Mouse (Mus musculus) frontal cortex, postnatal 25 days (tissue): ENCODE data around the gene Tecpr2.

Source experiments
- DNase-seq, 2 experiments: peaks; one replicate each; pipeline ENCODE4 v3.0.0; 2022; ENCODE audit warnings: low spot score in 2 of 2

The Tecpr2 gene

GRCm38 (mm10) chr12:110977896-110978606, 89.0 kb downstream of the Tecpr2 start:
- DNase-seq, result no peak

GRCm38 (mm10) chr12:110978607-110979406, 89.7 kb downstream of the Tecpr2 start, which contains the start of gene Ankrd9:
TSS of gene Ankrd9 (minus strand) at chr12:110979040.
- DNase-seq, result peak; percentile 79 to 88

- DNase-seq, result no peak
These were observed 90.7 kb downstream of the Tecpr2 start for GRCm38 (mm10) chr12:110979808-110980207.

- no peak for DNase-seq
These were observed 92.7 kb downstream of the Tecpr2 start for GRCm38 (mm10) chr12:110981736-110982135.

- DNase-seq, result no peak
These were observed 94.0 kb downstream of the Tecpr2 start for GRCm38 (mm10) chr12:110983083-110983482.

GRCm38 (mm10) chr12:110983714-110984113, 94.7 kb downstream of the Tecpr2 start:
- no peak for DNase-seq

GRCm38 (mm10) chr12:110984598-110984997, 95.5 kb downstream of the Tecpr2 start:
- no peak for DNase-seq

- DNase-seq, result no peak
These were observed 96.1 kb downstream of the Tecpr2 start for GRCm38 (mm10) chr12:110985141-110985540.

- DNase-seq, result no peak
These were observed 97.7 kb downstream of the Tecpr2 start for GRCm38 (mm10) chr12:110986536-110987425.

- DNase-seq, result no peak
These were observed 100.3 kb downstream of the Tecpr2 start for GRCm38 (mm10) chr12:110989409-110989808.

- DNase-seq, result no peak
These were observed 101.4 kb downstream of the Tecpr2 start for GRCm38 (mm10) chr12:110990500-110990899.

GRCm38 (mm10) chr12:110991361-110992127, 102.5 kb downstream of the Tecpr2 start:
- no peak for DNase-seq

- peak; percentile 89 to 91 for DNase-seq
These were observed 103.1 kb downstream of the Tecpr2 start for GRCm38 (mm10) chr12:110992128-110992553.

GRCm38 (mm10) chr12:110992771-110993170, 103.7 kb downstream of the Tecpr2 start:
- DNase-seq, result no peak

- DNase-seq, result no peak
These were observed 104.2 kb downstream of the Tecpr2 start for GRCm38 (mm10) chr12:110993226-110993625.

- DNase-seq, result no peak
These were observed 105.6 kb downstream of the Tecpr2 start for GRCm38 (mm10) chr12:110994666-110995065.

GRCm38 (mm10) chr12:110998092-110998491, 109.0 kb downstream of the Tecpr2 start:
- DNase-seq, result no peak

- DNase-seq, result no peak
These were observed 110.8 kb downstream of the Tecpr2 start for GRCm38 (mm10) chr12:110999820-111000219.

- DNase-seq, result no peak
These were observed 111.9 kb downstream of the Tecpr2 start for GRCm38 (mm10) chr12:111000956-111001355.

- no peak for DNase-seq
These were observed 115.1 kb downstream of the Tecpr2 start for GRCm38 (mm10) chr12:111004142-111004541.

GRCm38 (mm10) chr12:111005803-111006202, 116.7 kb downstream of the Tecpr2 start:
- no peak for DNase-seq
